Mouse (Mus musculus) brain, embryonic 14.5 days (tissue): Measurements from ENCODE around the gene Jade1.

Experiments
- CTCF ChIP-seq: fragments of 200-500 bp; IDR thresholded peaks from 2 replicates; pipeline ENCODE4 v1.5.1; 2012; ENCODE audit warnings: inconsistent platforms, mild to moderate bottlenecking, moderate library complexity, borderline replicate concordance; ENCODE audit not compliant: insufficient read depth, insufficient read length; ENCODE audit errors: extremely low read depth
- POLR2A ChIP-seq: fragments of 200-500 bp; IDR thresholded peaks from 2 replicates; pipeline ENCODE4 v1.6.1; 2012; ENCODE audit warnings: mild to moderate bottlenecking, inconsistent platforms, borderline replicate concordance; ENCODE audit not compliant: poor library complexity, insufficient read depth, insufficient read length, severe bottlenecking; ENCODE audit errors: extremely low read depth

GRCm38 (mm10) chr3:41583621-41584020 is 28.1 kb downstream of the Jade1 start:
- TF ChIP-seq CTCF (no peak), POLR2A (no peak)
